Mouse (Mus musculus) bone marrow macrophage, adult 2 months (primary cell): Measurements from ENCODE around the gene Gpd1.

Experiments
- CTCF ChIP-seq: IDR thresholded peaks from 2 replicates; pipeline ENCODE4 v1.5.1; 2012; ENCODE audit warnings: low read depth, mild to moderate bottlenecking, low read length, moderate library complexity
- POLR2A ChIP-seq: IDR thresholded peaks from 2 replicates; pipeline ENCODE4 v1.6.1; 2012; ENCODE audit warnings: mild to moderate bottlenecking, low read depth, low read length, borderline replicate concordance

GRCm38 (mm10) chr15:99670964-99671670 is 46.2 kb upstream of the Gpd1 start:
- TF ChIP-seq POLR2A (no peak), CTCF (no peak)
